Mouse (Mus musculus) gastrocnemius, postnatal 4 days (tissue): ENCODE measurements around the gene Ces1a. TPM values are rescaled to one million over a fixed set of nuclear protein-coding genes. Genes with fewer than 3 reads are reported as not detected.

Experiments used
- DNase-seq, 2 experiments: peaks; one replicate each; pipeline ENCODE4 v3.0.0; 2021 to 2022; ENCODE audit warnings: low spot score in 2 of 2, mixed read lengths in 2 of 2
- long read RNA-seq, 2 experiments: library from polyadenylated mRNA; stranded (forward); transcript quantifications; one replicate each; pipeline ENCODE4 v2.0.0; 2021
- total RNA-seq, 2 experiments: library from RNA; stranded (reverse); gene quantifications; 2 replicates each; pipeline ENCODE4 v1.2.3; 2021

Gene Ces1a
- not detected for total RNA-seq
- long read RNA-seq, experiment 1: 0 reads
- long read RNA-seq, experiment 2, partial matches to known transcripts: 1 of 1 reads
- long read RNA-seq, experiment 2, other reads (novel, unspliced or antisense): 0 of 1 reads

DNA sequence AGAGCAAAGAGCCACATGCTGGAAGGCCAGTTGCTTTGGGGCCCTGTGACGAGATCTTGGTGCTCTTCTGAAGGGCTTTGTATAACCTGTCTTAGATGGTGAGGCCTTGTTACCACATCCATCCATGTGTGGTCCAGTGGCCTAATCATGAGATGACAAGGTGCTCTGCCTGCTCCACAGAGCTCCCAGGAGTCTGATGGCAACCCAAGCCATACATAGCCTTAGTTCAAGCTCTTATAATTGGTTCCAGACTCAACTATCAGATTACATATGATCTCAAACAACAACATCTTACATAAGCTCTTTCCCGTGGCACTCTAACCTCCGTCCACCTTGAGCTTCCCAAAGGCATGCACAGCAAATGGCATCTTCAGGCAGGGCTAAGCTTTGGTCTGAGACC is at the start of gene Ces1a:
Ces1a (minus strand) TSS at position 101 of the 400 bp plus-strand sequence.
- no peak for DNase-seq

DNA sequence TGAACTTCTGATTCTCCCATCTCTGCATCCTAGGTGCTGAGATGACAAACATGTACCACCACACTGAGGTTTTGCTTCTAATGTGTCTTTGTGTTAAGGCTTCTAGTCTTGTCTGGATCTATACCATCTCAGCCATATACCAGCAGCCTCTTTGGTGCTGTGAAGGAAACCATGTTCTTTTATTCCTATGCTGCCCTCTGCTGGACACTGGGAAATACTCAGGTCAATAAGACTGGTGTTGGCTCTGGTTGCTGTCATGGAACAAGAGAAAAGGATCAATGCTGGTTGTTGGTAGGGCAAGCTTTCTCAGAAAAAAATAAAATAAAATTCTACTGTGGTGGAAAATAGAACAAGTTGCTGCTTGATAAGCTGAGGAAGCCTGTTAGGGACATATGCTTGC is 47.4 kb upstream of the Ces1a start:
- DNase-seq: no peak

DNA sequence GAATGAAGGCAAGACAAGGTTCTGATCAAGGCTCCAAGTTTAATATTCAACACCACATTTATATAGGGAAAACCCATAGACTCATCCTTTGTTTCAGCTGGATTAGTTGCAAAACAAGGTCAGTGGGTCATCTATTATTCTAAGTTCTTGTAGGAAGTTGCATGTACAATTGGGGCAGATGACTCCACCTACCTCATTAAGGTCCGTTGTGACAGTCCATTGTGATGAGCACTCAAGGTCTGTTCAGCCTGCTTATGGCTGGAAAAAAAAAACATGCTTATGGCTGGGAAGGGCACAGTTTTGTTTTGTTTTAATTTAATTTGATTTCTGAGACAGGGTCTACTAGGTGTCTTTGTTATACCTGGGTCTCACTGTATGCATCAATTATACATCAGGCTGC is 43.3 kb upstream of the Ces1a start:
- no peak for DNase-seq

DNA sequence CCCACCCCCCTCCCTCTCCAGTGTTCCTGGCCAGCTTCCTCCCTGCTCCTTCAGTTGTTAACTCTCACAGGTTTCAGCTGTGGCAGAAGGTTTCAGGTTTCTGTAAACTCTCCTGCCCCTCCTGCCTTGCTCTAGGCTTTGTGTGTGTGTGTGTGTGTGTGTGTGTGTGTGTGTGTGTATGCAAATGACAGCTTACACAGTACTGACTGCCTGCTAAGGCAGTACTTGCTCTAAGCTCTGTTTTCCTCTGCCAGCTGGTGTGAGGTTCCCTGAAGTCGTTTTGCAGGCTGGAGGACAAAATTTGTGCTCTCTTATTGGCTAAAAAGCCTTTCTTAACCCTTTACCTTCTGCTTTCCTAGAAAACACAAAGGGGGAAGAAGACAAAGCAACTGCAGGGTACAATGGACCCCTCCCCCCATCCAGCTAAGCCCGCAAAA is 40.7 kb upstream of the Ces1a start:
- no peak for DNase-seq

DNA sequence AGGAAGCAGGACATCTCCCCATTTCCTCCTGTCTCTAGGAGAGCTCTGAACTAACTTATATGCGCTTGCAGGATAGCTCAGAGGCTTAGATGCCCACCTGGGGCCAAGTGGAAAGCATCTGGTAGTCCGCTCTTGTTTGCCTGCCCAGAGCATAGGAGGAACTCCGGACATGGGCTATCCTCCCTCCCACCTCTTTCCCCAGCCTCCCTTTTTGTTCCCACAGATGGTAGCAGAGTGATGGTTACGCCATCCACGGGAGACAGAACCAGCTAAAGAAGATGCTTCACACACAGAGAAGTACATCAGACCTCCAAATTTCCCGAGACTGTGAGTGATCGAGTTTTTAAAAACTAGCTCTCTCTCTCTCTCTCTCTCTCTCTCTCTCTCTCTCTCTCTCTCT is 40.2 kb upstream of the Ces1a start:
- DNase-seq: no peak

DNA sequence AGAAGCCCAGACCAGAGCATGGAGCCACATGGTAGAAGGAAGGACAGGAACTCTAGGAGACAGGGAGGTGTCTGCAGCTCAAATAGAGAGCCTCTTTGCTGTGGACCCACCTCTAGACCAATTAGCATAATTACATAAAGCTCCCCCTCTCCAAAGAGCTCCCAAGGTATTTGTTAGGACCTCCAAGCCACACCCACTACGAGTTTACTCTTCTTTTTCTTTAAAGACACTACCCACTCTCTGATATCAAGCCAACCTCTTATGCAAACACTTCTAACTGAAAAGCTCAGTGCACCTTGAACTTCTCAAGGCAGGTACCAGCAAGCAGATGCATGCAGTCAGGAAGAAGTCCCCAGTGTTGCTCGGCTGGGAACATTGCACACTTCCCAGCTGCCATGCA is 31.9 kb upstream of the Ces1a start, which contains the start of gene Ces1b:
Ces1b (minus strand) TSS at position 131 of the 400 bp plus-strand sequence.
- no peak for DNase-seq

DNA sequence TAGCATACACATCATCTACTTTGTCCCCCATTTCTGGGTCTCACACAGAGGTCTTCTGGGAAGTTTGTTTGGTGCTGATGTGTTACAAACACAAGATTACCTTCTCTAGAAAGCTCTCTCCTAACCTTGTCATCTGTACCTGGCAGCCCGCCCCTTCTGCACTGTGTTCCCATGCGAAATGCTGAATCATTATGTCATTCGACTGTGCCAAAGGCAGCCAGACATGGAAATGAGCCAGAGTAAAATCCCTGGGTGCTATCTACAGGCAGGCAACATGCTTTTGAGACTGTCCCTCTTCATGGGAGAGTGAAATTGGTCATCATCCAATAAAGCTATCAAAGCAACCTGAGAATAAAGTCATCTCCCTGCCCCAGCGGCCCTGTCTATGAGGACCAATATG is 27.3 kb upstream of the Ces1a start:
- no peak for DNase-seq

DNA sequence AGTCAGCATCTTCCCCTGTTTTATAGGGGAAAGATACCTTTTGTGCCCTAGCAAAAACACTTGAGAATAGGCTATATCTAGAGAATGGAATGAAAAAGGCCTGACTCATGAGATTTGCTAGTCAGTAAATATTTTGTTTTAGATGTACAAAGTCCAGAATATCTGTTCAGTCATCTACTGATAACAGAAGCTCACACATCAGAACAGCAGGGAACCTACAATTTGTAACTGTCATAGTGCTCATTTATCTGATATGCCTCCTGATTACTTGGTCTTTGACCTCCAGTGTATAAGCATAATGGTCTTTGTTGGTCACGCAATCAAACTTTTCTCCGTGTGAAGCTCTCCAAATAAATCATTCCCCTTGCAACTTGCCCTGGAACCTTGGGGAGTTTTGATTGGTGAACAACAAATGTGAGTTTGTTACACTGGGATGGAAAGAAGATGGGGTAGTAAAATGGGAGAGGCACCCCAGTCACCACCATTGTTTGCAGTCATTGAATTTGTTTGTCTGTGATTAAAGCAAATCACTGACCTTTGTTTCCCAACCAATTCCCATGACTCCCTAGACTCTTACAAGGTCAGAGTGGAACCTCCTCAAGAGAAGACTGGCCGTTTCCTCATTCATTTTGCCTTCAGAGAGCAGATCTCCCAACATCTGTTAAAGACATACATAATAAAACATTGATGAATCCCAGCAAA is 15.6 kb upstream of the Ces1a start:
- DNase-seq: no peak

DNA sequence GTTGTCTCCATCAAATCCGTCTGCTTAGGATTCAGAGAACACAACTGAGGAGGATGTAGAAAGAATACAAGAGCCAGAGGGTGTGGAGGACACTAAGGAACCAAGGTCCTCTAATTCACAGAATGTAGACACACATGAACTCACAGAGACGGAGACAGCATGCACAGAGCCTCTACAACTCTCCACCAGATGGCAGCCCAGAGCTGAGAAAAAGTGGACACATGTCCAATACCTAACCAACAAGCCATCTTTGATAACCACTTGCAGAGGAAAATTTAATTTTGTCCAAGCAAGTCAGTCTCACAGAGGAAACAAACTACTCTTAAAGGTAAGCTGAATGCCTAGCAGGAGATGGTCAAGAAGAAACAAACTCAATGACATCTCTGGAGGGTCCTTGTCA is 11.2 kb upstream of the Ces1a start:
- DNase-seq: peak in 1 of 2 experiments; percentile 37

DNA sequence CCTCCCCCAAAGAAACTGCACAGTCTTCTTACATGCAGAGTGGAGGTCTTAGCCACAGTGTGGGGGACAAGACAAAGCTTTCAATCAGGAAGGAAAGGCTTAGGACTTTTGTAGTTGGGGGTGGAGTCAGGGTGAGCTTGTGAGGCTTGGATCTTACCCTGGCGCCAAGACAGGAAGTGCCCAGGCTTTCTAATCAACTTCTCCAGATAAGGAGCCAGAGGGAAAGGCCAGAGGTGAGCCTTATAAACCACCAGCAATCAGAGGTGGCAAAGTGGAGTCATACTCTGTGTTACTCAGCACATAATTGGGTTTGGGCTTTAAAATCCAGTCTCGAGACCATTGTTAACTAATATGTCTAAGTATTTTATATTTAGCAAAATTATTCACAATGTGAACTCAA is 7.2 kb upstream of the Ces1a start:
- DNase-seq: no peak

DNA sequence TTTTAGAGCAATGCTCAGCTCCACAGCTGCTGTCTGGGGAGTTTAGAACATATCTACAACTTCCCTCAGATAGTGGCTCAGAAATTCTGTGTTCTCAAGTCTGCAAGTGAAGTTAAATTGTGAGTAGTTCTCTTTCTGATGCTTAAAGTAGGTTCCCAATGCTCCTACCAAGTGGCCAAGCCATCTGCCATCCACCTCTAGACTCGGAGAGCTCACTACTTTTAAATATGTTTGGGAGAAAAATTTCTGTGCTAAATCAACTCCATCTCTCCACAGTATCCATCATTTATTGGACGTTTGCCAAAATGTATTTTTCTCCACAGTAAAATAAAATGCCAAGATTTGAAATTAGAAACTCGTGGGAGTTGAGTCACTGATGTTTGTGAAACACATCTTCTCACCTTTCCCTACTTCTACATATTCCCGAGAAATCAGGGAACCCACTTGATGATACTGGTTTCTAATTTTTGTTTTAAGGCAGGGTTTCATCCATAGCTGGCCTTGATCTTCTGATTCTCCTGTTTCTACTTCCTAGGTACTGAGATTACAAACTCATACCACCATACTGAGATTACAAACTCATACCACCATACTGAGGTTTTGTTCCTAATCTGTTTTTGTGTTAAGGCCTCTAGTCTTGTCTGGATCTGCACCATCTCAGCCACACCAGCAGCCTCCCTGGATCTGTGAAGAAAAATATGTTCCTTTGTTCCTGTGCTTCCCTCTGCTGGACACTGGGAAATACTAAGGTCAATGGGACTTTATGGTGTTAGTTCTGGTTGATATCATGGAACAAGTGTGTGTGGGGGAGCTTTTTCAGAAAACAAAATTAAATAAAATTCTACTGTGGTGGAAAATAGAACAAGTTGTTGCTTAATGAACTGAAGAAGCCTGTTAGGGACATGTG is 771 bp upstream of the Ces1a start:
- DNase-seq: no peak

DNA sequence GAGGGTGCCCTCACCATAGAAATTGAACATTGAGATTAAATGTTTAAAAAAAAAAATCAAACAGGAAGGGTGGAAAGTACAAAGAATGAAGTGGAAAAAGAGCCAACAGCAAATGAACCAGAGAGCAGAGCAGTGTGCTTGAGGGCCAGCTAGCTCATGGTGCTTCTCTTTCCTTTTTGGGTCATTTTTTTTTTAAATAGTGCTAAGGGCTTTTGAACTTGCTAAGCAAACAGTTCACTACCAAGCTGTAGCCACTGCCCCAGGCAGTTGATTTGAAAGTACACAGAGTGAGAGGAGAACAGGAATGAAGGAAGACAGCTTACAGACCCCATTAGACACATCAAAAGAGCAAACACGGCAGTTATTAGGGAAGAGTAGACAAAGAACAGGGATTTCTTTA is 4.9 kb downstream of the Ces1a start:
- no peak for DNase-seq

DNA sequence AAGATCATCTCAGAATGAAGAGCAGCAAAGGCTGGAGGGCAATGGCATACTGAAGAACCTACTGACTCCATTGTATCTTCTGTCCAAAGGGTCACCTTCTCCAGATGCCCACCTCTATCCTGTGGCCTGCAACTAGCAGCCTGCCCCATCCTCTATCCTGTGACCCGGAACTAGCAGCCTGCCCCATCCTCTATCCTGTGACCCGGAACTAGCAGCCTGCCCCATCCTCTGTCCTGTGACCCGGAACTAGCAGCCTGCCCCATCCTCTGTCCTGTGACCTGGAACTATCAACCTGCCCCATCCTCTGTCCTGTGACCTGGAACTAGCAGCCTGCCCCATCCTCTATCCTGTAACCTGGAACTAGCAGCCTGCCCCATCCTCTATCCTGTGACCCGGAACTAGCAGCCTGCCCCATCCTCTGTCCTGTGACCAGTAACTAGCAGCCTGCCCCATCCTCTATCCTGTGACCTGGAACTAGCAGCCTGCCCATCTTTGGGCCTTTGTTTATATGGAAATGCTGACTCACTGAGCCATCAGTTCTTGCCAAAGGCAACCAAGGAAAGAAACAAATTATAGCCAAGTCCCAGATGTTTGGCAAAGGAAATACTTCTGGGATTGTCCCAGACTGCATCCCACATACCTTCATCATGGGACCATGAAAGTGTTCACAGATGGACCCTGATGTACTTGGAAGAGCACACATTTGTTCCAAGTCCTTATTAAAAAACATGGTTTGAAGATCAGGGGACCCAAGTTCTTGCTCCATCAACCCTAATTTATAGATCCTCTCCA is 7.0 kb downstream of the Ces1a start:
- no peak for DNase-seq

DNA sequence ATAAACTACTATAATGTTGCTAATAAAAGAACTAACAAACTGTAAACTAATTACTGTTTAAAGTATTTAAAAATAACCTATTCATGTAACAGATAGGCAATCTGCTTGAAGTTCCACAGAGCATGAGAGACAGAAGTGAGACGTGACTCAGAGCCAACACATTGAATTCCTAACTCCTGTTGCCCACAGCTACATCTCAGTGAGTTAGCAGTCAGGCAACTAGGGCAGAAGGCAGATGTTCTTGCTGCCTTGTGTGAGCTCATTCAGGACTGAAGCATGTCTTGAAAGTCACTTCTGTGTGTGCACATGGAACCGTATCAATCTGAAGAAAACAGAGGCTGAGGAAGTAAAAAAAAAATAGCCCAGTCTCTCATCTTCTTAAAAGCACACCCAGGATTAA is 7.7 kb downstream of the Ces1a start:
- DNase-seq: no peak

DNA sequence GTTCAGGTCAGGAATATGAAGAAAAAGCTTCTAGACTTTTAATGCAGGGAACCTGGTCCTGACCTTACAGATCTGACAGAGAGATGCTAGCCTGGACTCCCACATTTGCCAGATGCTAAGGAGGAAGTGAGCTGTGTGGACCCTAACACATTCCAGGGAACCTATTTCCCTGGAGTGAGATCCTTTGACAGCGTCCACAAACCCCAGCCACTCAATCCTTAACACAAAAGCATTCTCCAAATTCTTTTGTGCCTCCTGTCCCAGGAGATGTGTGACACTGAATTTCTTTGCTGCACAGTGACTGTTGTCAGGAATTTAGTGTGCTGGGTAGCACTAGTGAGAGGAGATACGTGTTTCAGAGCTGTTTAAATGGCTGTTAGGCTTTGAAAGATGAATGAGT is 9.2 kb downstream of the Ces1a start:
- no peak for DNase-seq

DNA sequence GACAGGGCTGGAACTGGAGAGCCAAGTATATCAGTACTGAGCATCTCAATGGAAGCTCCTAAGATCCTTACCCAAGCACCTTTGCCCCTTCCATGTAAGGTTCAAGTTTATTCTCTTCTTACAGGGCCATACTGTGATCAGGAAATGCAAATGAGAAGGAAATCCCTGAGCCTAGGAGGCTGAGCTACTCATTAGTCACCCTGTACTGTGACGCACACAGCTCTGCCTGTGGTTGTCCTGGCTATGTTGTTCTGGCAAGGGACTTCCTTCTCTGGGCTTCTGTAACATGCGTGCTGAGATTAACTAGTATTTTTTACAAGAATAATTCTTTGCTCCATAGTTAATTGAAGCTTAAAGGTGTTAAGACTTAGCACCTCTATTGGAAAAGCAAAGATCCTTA is 17.3 kb downstream of the Ces1a start:
- DNase-seq: no peak

DNA sequence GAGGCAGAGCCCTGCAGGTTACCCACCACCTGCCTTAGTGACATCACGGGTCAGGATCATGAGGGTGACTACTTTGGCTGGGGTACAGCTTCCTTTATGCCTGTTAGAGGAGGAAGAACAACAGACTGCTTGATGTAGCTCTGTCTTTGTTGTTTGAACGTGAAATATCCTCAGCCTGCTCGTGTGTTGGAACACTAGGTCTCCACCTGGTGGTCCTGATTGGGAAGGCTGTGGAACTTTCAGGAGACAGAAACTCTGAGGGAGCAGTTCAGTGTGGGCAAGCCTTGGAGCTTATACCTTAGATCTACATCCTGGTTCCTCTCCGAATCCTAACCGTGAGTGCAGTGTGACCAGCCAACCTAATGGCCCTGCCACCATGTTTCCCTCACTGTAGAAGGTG is 26.3 kb downstream of the Ces1a start:
- DNase-seq: no peak

DNA sequence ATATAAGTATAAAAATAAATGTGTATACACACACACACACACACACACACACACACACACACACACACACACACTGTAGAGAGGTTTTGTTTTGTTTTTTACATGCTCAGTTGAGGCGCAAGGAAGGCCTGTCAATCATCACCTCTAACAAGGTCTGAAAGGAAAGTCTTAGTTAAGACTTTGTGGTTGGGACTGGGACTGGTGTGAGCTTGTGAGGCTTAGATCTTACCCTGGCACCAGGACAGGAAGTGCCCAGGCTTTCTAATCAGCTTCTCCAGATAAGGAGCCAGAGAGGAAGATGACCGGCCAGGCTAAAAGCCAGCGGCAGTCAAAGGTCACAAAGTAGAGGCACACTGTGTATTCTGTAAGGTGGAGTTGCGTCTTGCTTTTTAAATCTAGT is 33.7 kb downstream of the Ces1a start:
- no peak for DNase-seq

DNA sequence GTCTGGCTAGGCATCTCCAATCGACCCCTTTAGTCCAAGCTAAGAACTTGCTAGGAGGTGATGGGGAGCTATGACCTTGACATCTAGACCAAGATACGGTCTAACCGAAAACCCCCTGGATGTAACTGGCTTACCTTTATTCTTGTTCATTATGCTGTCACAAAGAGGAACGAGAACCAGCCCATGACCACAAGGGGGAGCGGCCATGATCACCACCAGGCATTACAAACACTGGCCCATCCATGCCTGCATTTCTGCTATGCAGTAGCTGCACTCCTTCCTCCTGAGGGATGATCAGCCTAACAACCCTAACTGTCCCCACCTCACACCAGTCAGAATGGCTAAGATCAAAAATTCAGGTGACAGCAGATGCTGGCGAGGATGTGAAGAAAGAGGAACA is 35.8 kb downstream of the Ces1a start:
- no peak for DNase-seq

DNA sequence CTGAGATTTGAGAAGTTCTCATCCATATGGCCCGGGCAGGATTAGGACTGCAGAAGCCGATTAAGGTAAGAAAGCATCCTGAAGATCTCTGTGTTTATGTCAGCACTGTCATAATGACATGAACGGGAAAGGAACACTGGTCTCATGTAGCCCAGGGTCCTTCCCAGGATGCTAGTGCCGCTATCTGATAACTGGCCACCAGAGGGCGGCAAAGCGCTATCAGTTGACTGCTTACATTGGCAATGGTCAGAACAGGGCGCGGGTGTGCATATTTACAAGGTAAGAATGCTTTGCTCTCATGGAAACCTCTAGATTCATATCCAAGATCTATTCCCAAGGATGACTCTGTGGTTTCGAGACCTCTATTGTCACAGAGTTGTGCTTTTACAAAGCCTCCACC is 36.6 kb downstream of the Ces1a start:
- DNase-seq: peak; percentile 65 to 86

DNA sequence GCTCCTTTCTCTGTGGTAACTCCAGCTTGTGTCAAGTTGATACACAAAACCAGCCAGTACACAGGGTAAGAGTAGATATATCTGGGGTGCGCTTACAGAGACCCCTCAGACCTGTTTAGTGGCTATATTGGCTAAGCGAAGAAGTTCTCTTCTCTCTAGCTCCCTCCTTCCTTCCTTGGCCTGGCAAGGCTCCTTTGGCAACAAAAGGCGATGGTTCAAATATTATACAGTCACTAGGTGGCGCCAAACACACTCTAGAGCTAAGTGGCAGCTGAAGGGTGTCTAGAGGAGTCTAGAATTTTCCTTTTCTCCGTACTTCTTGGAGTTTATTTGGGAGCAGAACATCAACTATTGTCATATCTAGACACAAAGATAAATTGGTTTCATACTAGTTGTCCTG is 37.7 kb downstream of the Ces1a start:
- DNase-seq: peak in 1 of 2 experiments; percentile 25
